Mouse (Mus musculus) liver, embryonic 13.5 days (tissue): ENCODE data around the gene Brd3. TPM values are rescaled to one million over a fixed set of nuclear protein-coding genes. Genes with fewer than 3 reads are reported as not detected.
"Not testable (repeated sequence)": the region's sequence is repeated elsewhere in the genome, so short reads cannot be mapped to it uniquely, and the experiment has no call there.

ENCODE experiments used
- ATAC-seq: fragments of 200-750 bp; cut with Nextera tagmentation; 2 replicates; pipeline ENCODE4 v1.8.0; 2017; ENCODE audit warnings: low read depth, mild to moderate bottlenecking, moderate number of reproducible peaks, moderate library complexity
- DNase-seq: peaks from one replicate; pipeline ENCODE4 v3.0.0; 2022
- H3K27ac ChIP-seq: fragments of 300-500 bp; sonication (generic); 2 replicates; pipeline ENCODE4 v1.5.1; 2015; ENCODE audit warnings: moderate library complexity, mild to moderate bottlenecking, inconsistent platforms
- H3K27me3 ChIP-seq: fragments of 300-500 bp; sonication (generic); 2 replicates; pipeline ENCODE4 v1.6.1; 2015; ENCODE audit warnings: mild to moderate bottlenecking, inconsistent platforms
- H3K36me3 ChIP-seq: fragments of 300-500 bp; sonication (generic); 2 replicates; pipeline ENCODE4 v1.6.1; 2015; ENCODE audit warnings: mild to moderate bottlenecking, inconsistent platforms
- H3K4me1 ChIP-seq: fragments of 300-500 bp; sonication (generic); replicated peaks from 2 replicates; pipeline ENCODE4 v1.6.1; 2015; ENCODE audit warnings: inconsistent platforms
- H3K4me2 ChIP-seq: fragments of 300-500 bp; sonication (generic); 2 replicates; pipeline ENCODE4 v1.6.1; 2015; ENCODE audit warnings: inconsistent platforms, mild to moderate bottlenecking, moderate library complexity
- H3K4me3 ChIP-seq: fragments of 300-500 bp; sonication (generic); replicated peaks from 2 replicates; pipeline ENCODE4 v1.5.1; 2015; ENCODE audit warnings: mild to moderate bottlenecking, inconsistent platforms
- H3K9ac ChIP-seq: fragments of 300-500 bp; sonication (generic); 2 replicates; pipeline ENCODE4 v1.6.1; 2015; ENCODE audit warnings: mild to moderate bottlenecking, inconsistent platforms
- H3K9me3 ChIP-seq: fragments of 300-500 bp; sonication (generic); replicated peaks from 2 replicates; pipeline ENCODE4 v1.6.1; 2016; ENCODE audit warnings: inconsistent platforms
- WGBS: fragments of 180-500 bp; shearing (Covaris S2); methylation state at CpG from one replicate; pipeline ENCODE4 v1.1.7; 2015; ENCODE audit not compliant: insufficient replicate concordance; 5-methylcytosine and 5-hydroxymethylcytosine counted together
- polyA plus RNA-seq: library from polyadenylated mRNA; unstranded; fragments of >200 nt; fragmentation: Nextera tagmentation; extraction: Ambion mirVana; gene quantifications from 2 replicates; pipeline ENCODE4 v1.2.1, GENCODE M21; 2015

Brd3 gene
- polyA plus RNA-seq, 1 experiment from 2014 or later: 25.0 TPM

GRCm38 (mm10) chr2:27510706-27511105 lies 3.2 kb upstream of the Brd3 start:
- 89% methylated on average over 7 of the region's 7 CpGs for WGBS
- Histone ChIP-seq H3K4me1 (peaks cover 60% of the 10 kb centered on the region), H3K9ac (no peak overlapping the region), H3K4me3 (no peak overlapping the region), H3K9me3 (no peaks in the 10 kb centered on the region; the same call in 1 of the 2 replicates), H3K4me2 (no peak overlapping the region), H3K27me3 (no peaks in the 10 kb centered on the region), H3K36me3 (no peaks in the 10 kb centered on the region), H3K27ac (no peak overlapping the region)
- DNase-seq (no peak), ATAC-seq (no peak)

DNA sequence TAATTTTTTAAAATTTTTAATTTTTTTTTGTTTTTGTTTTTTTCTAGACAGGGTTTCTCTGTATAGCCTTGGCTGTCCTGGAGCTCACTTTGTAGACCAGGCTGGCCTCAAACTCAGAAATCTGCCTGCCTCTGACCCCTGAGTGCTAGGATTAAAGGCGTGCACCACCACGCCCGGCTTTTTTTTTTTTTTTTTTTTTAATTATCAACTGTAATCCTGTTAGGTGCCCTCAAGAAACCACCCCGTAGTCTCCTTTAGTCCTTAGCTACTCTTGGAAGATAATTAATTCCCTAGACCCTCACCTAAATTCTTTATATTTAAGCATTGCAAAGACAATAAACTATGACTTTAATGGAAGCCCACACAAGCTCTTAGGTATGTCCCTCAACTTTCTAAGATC lies 804 bp downstream of the Brd3 start:
- H3K36me3 ChIP-seq, H3K9me3 ChIP-seq, H3K27me3 ChIP-seq, H3K9ac ChIP-seq, H3K4me3 ChIP-seq, H3K4me2 ChIP-seq, ATAC-seq, DNase-seq, H3K27ac ChIP-seq: not testable (repeated sequence)
- H3K4me1 ChIP-seq: peaks cover 71% of the 10 kb centered on the region
- 32% methylated on average over 4 of the region's 4 CpGs for WGBS

DNA sequence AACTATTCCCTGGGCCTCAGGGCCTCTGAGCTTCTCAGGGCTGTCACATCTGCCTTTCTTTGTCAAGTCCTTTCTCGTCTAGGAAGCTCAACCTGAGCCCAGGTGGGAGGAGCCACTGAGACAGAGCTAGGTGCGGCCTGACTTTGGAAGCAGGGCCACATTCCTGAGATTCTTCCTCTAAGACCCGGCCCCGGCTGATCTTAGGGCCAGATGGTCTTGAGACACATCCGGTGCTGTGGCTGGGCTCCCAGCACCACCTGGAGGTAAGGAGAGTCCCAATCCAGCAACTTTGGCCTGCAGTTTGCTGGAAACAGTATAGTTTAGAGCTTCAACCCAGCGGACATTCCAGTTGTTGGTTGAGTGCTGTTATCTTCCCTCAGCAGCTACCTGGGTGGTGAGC lies 1.9 kb downstream of the Brd3 start:
- 16% methylated on average over 6 of the region's 6 CpGs for WGBS
- Histone ChIP-seq H3K27me3 (no peaks in the 10 kb centered on the region), H3K9me3 (no peaks in the 10 kb centered on the region), H3K4me2 (no peak overlapping the region), H3K27ac (0 out of 2 replicates have a peak overlapping the region, but pooled peaks have one; percentile 57), H3K36me3 (no peaks in the 10 kb centered on the region), H3K4me3 (no peak overlapping the region), H3K9ac (peak overlapping the region; percentile 3; the same call in 1 of the 2 replicates), H3K4me1 (peaks cover 71% of the 10 kb centered on the region)
- ATAC-seq: peak; percentile 14; the same call in 1 of the 2 replicates
- no peak for DNase-seq

DNA sequence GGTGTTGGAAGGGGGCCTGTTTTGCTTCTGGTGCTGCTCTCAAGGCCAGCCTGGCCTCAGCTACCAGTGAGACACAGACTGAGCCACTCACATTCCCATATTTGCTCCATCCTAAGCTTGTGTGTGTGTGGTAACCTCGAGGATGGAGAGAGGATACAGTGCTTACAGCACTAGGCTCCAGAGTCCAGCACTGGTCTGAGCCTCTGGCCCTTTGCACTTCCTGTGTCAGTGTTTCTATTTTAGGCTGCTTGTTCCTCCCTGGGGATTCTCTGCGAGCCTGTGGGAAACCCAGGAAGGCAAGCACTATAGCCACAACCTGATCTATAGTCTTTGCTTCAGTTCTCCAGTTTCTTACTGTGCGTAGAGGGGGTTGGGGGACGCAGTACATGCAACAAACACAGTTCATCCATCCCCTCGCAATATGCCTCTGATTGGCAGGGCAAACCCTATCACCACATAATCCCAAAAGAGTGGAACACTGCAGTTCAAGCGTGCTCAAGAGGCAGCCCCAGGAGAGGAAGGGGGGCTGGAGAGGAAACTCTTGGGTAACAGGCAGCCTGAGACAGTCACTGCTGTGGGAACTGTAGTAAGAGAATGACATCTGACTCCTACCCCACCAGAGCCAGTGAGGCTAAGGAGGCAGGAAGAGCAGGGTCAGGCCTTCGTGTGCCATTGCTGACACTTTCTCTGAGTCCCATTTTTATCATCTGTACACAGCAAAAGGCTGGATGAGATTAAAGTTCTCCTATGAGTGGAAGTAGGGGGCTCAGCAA lies 3.2 kb downstream of the Brd3 start:
- Histone ChIP-seq H3K36me3 (no peaks in the 10 kb centered on the region), H3K27ac (peak overlapping the region; percentile 57), H3K9ac (peak overlapping the region; percentile 26; the same call in 1 of the 2 replicates), H3K4me3 (no peak overlapping the region), H3K27me3 (no peaks in the 10 kb centered on the region), H3K9me3 (no peaks in the 10 kb centered on the region), H3K4me1 (peaks cover 67% of the 10 kb centered on the region), H3K4me2 (no peak overlapping the region)
- WGBS: 40% methylated on average over 7 of the region's 7 CpGs
- ATAC-seq: peak; percentile 58
- DNase-seq: no peak

- Histone ChIP-seq H3K36me3 (no peaks in the 10 kb centered on the region), H3K4me3 (peak overlapping the region; percentile 25), H3K9ac (peak overlapping the region; percentile 17; the same call in 1 of the 2 replicates), H3K4me1 (0 out of 2 replicates have a peak, but pooled peaks cover under 1% of the 10 kb centered on the region), H3K9me3 (peaks cover 12% of the 10 kb centered on the region; the same call in 1 of the 2 replicates), H3K4me2 (peak overlapping the region; percentile 33), H3K27ac (no peak overlapping the region), H3K27me3 (no peaks in the 10 kb centered on the region)
- no peak for ATAC-seq
- WGBS: 69% methylated on average over 23 of the region's 23 CpGs
- DNase-seq: no peak
These were observed 11.0 kb downstream of the Brd3 start for GRCm38 (mm10) chr2:27496391-27497028.

DNA sequence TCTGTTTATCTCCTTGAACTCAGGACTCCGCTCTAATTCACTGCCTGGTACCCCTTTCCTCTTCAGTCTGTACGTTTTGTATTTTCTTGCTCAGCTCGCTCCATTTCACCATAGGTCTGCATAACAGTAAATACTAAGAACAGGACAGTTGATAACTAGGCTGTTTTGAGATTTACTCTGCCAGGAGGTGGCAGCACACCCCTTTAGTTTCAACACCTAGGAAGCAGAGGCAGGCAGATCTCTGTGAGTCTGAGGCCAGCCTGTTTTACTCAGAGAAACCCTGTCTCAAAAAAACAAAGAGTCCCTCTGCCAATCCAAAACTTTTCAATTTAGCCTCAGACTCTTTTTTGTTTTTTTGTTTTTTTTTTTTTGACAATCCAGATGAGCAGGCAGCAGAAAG lies 13.5 kb downstream of the Brd3 start:
- ATAC-seq: no peak

GRCm38 (mm10) chr2:27490939-27491338 lies 16.5 kb downstream of the Brd3 start:
- 17% methylated on average over 2 of the region's 2 CpGs for WGBS
- no peaks in the 10 kb centered on the region for H3K27me3 ChIP-seq
- no peak overlapping the region for H3K4me2 ChIP-seq
- H3K36me3 ChIP-seq: no peaks in the 10 kb centered on the region
- H3K9ac ChIP-seq: no peak overlapping the region
- DNase-seq (no peak), ATAC-seq (peak; percentile 59)
- peaks cover 31% of the 10 kb centered on the region for H3K4me1 ChIP-seq
- no peaks in the 10 kb centered on the region; the same call in 1 of the 2 replicates for H3K9me3 ChIP-seq
- no peak overlapping the region for H3K27ac ChIP-seq
- no peak overlapping the region for H3K4me3 ChIP-seq

More for the DNA sequence above, 13.5 kb downstream of the Brd3 start:
- no peaks in the 10 kb centered on the region for H3K36me3 ChIP-seq
- no peak overlapping the region for H3K4me2 ChIP-seq
- no peak overlapping the region for H3K4me3 ChIP-seq
- peaks cover 11% of the 10 kb centered on the region for H3K4me1 ChIP-seq
- 81% methylated on average over 3 of the region's 3 CpGs for WGBS
- H3K9ac ChIP-seq: no peak overlapping the region
- no peak for DNase-seq
- H3K9me3 ChIP-seq: peaks cover 12% of the 10 kb centered on the region; the same call in 1 of the 2 replicates
- H3K27me3 ChIP-seq: no peaks in the 10 kb centered on the region
- no peak overlapping the region for H3K27ac ChIP-seq

- ATAC-seq (no peak), DNase-seq (no peak)
- H3K36me3 ChIP-seq: no peaks in the 10 kb centered on the region
- WGBS: 54% methylated on average over 1 of the region's 1 CpGs
- H3K4me2 ChIP-seq: no peak overlapping the region
- no peaks in the 10 kb centered on the region for H3K9me3 ChIP-seq
- H3K4me1 ChIP-seq: peaks cover 31% of the 10 kb centered on the region
- no peak overlapping the region for H3K27ac ChIP-seq
- no peak overlapping the region for H3K9ac ChIP-seq
- H3K27me3 ChIP-seq: no peaks in the 10 kb centered on the region
- H3K4me3 ChIP-seq: no peak overlapping the region
These were observed 19.1 kb downstream of the Brd3 start for GRCm38 (mm10) chr2:27488362-27488761.

- Histone ChIP-seq H3K27me3 (no peaks in the 10 kb centered on the region), H3K36me3 (no peaks in the 10 kb centered on the region), H3K9ac (0 out of 2 replicates have a peak overlapping the region, but pooled peaks have one; percentile 29), H3K9me3 (no peaks in the 10 kb centered on the region), H3K27ac (peak overlapping the region; percentile 43), H3K4me2 (no peak overlapping the region), H3K4me1 (peaks cover 31% of the 10 kb centered on the region), H3K4me3 (no peak overlapping the region)
- peak; percentile 22 for DNase-seq
- ATAC-seq: peak; percentile 77
- 39% methylated on average over 3 of the region's 4 CpGs for WGBS
These were observed 20.0 kb downstream of the Brd3 start for GRCm38 (mm10) chr2:27487336-27488049.

DNA sequence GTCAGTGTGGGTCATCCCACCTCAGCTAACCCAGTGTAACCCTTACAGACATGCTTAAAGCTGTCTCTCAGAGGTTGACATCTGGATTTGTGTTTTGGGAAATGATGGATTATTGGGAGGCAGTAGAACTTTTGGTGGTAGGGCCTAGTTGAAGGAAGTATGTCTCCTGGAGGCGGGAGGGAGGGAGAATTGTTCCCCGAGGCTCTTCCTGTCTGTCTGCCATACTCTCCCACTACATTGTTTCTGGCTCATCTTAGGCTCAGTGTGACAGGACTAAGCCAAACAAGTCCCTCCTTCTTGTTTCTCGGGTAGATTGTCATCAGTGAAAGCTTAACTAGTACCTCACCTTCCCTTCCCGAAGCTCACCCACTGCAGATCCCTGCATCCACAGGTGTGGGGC lies 20.7 kb downstream of the Brd3 start:
- H3K9ac ChIP-seq: 0 out of 2 replicates have a peak overlapping the region, but pooled peaks have one; percentile 29
- peak overlapping the region; percentile 43 for H3K27ac ChIP-seq
- no peaks in the 10 kb centered on the region for H3K27me3 ChIP-seq
- no peaks in the 10 kb centered on the region for H3K36me3 ChIP-seq
- no peaks in the 10 kb centered on the region for H3K9me3 ChIP-seq
- peaks cover 31% of the 10 kb centered on the region for H3K4me1 ChIP-seq
- WGBS: 51% methylated on average over 4 of the region's 4 CpGs
- ATAC-seq (no peak), DNase-seq (no peak)
- no peak overlapping the region for H3K4me3 ChIP-seq
- no peak overlapping the region for H3K4me2 ChIP-seq

GRCm38 (mm10) chr2:27482265-27482861 lies 25.1 kb downstream of the Brd3 start:
- H3K27ac ChIP-seq: no peak overlapping the region
- no peaks in the 10 kb centered on the region for H3K36me3 ChIP-seq
- H3K4me1 ChIP-seq: peaks cover 20% of the 10 kb centered on the region
- no peak overlapping the region for H3K4me3 ChIP-seq
- no peak for DNase-seq
- no peaks in the 10 kb centered on the region for H3K27me3 ChIP-seq
- H3K9me3 ChIP-seq: no peaks in the 10 kb centered on the region
- no peak for ATAC-seq
- no peak overlapping the region for H3K9ac ChIP-seq
- WGBS: 53% methylated on average over 7 of the region's 7 CpGs
- no peak overlapping the region for H3K4me2 ChIP-seq
